Mouse (Mus musculus): ENCODE data around the gene Sigirr.

Gene Sigirr

DNA sequence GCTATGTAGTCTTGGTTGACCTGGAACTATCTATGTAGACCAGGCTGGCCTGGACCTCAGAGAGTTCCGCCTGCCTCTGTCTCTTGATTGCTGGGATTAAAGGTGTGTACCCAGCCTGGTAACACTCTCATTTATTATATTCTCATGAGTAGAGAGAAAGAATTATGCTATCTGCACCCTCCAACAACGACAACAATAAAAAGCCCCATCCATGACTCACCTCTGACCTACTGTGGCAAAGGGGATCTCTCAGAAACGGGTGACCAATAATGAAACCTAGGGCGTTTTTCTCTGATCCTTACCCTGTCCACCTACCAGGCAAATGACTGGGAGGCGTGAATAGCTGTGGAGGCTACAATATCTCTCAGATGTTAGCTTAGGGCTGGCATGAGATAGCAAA is 3.2 kb downstream of the Sigirr start:
- no peak for DNase-seq (ENCODE audit: low read depth in 2 of 2, low spot score in 2 of 2)

DNA sequence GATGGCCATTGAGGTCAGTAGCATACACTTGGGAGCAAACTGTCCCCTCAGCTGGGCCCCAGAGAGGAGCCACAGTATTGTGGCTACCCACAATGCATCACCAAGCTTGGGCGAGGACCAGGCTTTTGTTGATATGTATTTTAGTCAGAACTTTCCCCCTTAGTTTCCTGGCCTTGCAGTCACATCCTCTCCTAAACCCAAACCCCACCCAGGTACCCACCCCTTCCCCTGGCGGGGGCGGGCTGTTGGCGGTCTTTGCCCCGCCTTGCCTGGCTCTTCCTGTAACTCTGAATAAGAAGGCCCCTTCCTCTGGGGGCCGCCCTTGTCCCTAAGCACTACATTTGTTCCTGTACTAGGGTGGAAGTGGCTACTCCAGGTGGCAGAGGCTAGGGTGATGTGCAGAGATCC is 3.7 kb downstream of the Sigirr start:
- DNase-seq (ENCODE audit: low read depth in 2 of 2, low spot score in 2 of 2) = peak; percentile 79 to 90

DNA sequence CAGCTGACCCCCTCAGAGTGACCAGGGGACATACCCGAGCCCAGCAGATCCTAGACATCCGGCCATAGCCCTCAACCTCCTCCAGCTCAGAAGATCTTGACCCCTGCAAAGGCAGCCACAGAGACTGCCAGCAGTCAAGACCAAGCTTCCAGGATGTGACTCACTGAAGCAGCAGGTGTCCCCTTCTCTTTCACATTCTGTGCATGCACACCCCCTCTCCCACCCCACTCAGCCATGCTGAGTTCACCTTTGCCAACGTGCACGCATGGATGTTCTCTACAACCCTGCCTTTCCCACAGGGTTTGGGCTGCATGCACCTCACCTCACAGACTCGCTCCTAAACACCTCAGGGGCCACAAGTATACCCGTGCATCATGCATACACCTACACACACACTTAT is 4.4 kb downstream of the Sigirr start:
- DNase-seq (ENCODE audit: low read depth in 2 of 2, low spot score in 2 of 2) = peak in 1 of 2 experiments; percentile 18

DNA sequence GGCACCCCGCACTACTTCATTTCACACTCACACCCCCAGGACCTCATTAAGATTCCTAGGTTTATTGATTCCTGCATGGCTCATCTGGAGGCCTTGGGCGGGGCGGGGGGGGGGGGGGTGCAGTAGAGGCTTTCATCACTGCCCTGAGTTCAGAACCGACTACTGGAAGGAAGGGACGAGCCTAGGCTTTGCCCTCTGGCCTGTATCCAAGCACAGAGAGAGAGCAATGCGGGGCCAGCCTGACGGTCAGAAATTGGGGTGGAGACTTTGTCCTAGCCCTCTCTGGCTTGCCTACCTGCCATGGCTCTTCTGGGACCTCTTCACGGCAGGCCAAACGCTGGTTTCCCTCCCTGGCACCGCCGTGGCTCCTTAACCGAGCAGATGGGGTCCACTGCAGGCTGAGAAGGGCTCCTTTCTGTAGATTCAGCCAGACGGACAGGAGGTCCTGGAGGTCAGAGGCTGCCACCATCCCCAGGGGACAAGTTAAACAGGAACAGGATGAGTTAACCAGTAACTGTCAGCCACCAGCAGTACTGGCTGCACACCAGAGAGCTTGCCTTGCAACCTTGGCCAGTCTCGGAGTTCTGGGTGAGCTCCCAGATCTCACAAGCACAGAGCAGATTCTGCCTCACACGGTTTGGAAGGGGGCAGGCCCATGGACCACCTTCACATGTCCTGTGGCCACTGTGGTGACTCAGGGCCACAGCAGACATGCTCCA is 5.7 kb downstream of the Sigirr start:
- no peak for DNase-seq (ENCODE audit: low read depth in 2 of 2, low spot score in 2 of 2)

GRCm38 (mm10) chr7:141093950-141094349 is 6.4 kb downstream of the Sigirr start:
- no peak for DNase-seq (ENCODE audit: low read depth in 2 of 2, low spot score in 2 of 2)

GRCm38 (mm10) chr7:141092051-141092735 is 8.2 kb downstream of the Sigirr start:
- DNase-seq (ENCODE audit: low read depth in 2 of 2, low spot score in 2 of 2) = peak; percentile 76 to 80

DNA sequence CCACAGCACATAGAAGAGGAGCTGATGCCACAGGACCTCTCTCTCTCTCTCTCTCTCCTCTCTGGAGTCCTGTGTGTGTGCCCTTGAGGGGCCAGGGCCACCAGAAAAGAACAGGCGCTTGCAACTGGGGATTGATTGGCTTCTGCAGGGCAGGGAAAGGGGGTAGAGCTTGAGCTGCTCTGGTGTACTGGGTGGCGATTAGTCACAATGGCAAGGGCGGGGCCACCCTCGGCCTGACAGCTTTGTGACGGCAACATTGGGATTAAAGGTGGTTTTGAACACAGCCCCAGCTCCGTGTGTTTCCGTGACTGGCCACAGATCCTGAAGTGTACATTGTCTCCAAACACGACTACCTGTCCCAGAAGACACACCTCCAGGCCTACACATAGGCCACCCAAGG is 10.1 kb downstream of the Sigirr start:
- DNase-seq (ENCODE audit: low read depth in 2 of 2, low spot score in 2 of 2) = no peak

GRCm38 (mm10) chr7:141088473-141088872 is 11.9 kb downstream of the Sigirr start:
- no peak for DNase-seq (ENCODE audit: low read depth in 2 of 2, low spot score in 2 of 2)

DNA sequence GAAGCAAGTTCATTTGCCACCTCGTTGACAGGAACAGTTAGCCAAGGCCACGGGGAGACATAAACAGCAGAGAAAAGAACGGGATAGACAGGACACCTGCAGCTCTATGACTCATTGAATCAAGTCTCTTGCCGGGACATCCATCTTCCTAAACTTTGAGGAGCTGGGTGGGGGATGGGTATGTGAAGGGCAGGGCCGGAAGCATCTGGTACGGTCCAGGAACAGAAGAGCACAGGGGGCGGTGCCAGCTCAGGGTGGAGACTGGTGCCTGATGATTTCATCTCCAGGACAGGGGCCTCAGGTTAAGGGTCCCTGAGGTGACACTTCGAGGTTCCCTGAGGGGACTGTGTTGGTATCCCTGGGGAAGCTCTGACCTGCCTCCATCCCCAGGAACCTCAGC is 12.5 kb downstream of the Sigirr start:
- no peak for DNase-seq (ENCODE audit: low read depth in 2 of 2, low spot score in 2 of 2)

- DNase-seq (ENCODE audit: low read depth in 2 of 2, low spot score in 2 of 2) = no peak
These were observed 20.6 kb downstream of the Sigirr start for GRCm38 (mm10) chr7:141079481-141080449.

- DNase-seq (ENCODE audit: low read depth in 2 of 2, low spot score in 2 of 2) = no peak
These were observed 21.5 kb downstream of the Sigirr start for GRCm38 (mm10) chr7:141078876-141079275.

DNA sequence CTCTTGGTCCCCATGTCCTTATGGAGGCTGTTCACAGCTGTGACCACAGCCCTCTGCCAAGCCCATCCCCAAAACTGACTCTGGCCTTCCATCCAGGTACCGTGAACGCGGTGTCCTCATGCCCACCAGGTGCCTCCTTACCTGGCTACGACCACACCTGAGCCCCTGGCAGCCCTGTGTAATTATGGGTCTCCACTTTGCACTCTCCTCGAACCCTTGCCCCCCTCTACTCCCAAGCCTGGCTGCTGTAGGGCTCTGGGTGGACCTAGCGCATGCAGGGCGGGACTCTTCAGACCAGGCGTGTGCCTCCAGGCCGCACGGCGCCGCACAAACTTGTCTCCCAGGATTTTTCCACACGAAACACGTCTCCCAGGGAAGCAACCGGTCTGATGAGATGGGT is 22.5 kb downstream of the Sigirr start, which contains the start of gene Pkp3:
TSS of gene Pkp3 (plus strand) at position 378 of the 400 bp plus-strand sequence.
- no peak for DNase-seq (ENCODE audit: low read depth in 2 of 2, low spot score in 2 of 2)

DNA sequence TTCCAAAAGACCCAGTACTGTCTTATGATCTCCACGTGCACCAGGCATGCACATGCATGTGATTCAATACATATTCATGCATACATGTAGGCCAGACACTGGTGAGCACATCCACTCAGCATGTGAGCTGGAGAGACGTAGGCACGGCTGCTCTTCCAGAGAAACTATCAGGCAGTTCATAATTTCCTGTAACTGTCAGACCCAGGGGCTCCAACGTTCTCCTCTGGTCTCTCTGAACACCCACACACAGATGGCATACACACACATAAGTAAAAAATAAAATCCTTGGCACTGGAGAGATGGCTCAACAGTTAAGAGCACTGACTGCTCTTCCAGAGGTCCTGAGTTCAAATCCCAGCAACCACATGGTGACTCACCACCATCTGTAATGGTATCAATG is 26.6 kb downstream of the Sigirr start:
- no peak for DNase-seq (ENCODE audit: low read depth in 2 of 2, low spot score in 2 of 2)

DNA sequence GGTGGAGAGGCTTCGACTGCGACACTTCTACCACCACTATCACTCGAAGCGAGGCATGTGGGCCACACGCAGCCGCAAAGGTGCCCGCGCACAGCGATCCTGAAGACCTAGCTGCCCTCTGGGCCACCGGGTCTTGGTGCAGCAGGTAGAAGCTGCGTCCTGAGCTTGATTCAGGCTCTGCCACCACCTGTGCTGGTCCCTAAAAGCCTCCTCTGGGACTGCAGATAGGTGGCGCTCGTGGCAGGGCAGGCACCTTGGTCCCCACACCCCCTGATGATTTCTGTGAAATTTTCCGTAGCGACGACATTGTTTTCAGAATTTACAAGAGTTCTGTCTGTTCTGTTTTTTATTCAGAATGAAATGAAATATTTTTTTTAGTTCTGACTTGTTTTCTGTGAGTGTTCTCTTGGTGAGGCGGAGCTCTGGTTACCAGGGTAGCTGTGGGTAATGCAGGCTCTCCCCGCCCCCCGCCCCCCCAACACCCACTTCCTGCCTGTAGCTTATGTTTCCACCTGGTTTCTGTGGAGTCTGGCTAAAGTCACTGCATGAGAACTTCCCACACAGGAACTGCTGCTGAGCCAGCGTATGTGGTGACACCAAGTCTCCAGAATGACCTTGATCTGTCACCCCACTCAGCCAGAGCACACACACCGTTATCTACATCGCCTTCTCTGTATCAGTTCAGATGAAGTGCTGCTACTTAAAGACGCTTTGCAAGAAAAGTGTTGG is 28.2 kb downstream of the Sigirr start:
- peak; percentile 68 to 76 for DNase-seq (ENCODE audit: low read depth in 2 of 2, low spot score in 2 of 2)

- DNase-seq (ENCODE audit: low read depth in 2 of 2, low spot score in 2 of 2) = peak; percentile 56 to 70
These were observed 30.1 kb downstream of the Sigirr start for GRCm38 (mm10) chr7:141070058-141070862.

DNA sequence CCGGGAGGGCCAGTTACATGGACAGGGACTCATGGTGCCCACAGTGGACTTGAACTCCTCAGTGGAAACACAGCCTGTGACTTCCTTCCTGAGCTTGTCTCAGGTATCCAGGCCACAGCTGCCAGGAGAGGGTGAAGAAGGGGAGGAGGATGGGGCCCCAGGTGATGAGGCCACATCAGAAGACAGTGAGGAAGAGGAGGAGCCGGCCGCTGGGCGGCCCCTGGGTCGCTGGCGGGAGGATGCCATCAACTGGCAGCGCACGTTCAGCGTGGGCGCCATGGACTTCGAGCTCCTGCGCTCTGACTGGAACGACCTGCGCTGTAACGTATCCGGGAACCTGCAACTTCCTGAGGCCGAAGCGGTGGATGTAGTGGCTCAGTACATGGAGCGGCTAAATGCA is 32.0 kb downstream of the Sigirr start:
- DNase-seq (ENCODE audit: low read depth in 2 of 2, low spot score in 2 of 2) = no peak

DNA sequence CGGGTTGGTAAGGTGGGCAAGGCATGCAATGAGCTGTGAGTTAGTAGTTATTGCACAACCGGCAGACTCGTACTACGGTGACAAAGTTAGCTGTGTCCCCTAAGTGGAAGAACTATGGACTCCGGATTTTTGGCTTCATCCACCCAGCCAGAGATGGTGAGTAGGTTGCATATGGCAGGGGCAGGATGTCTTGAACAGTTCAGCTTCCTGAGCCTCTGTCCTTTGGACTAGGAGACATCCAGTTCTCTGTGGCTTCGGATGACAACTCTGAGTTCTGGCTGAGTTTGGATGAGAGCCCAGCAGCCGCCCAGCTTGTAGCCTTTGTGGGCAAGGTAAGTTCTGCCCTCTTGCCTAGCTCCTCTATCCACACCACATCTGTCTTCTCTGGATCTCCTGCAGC is 35.8 kb downstream of the Sigirr start:
- DNase-seq (ENCODE audit: low read depth in 2 of 2, low spot score in 2 of 2) = no peak

DNA sequence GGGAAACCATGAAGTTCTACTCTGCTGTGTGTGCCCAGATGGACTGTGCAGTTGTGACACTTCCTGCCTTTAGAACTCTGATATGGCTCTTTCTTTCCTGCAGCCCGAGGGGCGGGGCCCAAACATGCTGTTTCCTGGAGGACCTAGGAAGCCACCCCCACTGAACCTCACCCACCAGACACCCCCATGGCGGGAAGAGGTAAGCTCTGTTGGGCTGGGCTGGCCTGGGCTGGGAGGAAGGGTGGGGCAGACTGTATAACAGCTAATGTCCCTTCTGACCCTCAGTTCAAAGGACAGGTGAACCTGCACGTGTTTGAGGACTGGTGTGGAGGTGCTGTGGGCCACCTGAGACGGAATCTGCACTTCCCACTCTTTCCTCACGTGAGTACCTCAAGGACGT is 36.2 kb downstream of the Sigirr start:
- peak in 1 of 2 experiments; percentile 40 for DNase-seq (ENCODE audit: low read depth in 2 of 2, low spot score in 2 of 2)

DNA sequence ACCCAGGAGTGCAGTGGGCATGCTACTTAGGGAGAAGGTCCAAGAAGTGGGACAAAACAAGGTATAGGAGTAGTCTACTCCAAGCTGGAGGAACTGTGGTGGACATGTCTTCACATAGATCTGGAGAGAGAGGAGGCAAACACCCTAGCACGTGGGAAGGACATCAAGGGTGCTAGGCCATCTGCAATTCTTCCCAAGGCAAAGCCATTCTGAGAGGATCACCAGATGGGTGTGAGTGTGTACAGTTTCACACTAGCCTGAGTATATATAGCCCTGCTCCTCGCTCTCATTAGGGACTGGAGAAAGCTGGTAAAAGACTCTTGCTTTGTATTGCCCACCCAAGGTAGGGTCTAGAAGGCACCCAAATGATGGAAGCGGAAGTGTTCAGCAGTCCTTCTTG is 37.0 kb downstream of the Sigirr start:
- no peak for DNase-seq (ENCODE audit: low read depth in 2 of 2, low spot score in 2 of 2)

- no peak for DNase-seq (ENCODE audit: low read depth in 2 of 2, low spot score in 2 of 2)
These were observed 37.8 kb downstream of the Sigirr start for GRCm38 (mm10) chr7:141062525-141062924.

Data from CD8-positive naive resting alpha-beta T cell, adult 2 months (primary cell).